Mouse (Mus musculus) c-Kit-negative CD71-positive TER-119-positive erythroid progenitor cells, embryonic 14.5 days (primary cell): Measurements from ENCODE around the gene Cnih4.

Source experiments
- DNase-seq: peaks from one replicate; pipeline ENCODE4 v3.0.0-alpha.2; 2013; ENCODE audit warnings: low read depth, low spot score

The Cnih4 gene

GRCm38 (mm10) chr1:181211403-181211919 lies 67.0 kb downstream of the Cnih4 start:
- DNase-seq: no peak

DNA sequence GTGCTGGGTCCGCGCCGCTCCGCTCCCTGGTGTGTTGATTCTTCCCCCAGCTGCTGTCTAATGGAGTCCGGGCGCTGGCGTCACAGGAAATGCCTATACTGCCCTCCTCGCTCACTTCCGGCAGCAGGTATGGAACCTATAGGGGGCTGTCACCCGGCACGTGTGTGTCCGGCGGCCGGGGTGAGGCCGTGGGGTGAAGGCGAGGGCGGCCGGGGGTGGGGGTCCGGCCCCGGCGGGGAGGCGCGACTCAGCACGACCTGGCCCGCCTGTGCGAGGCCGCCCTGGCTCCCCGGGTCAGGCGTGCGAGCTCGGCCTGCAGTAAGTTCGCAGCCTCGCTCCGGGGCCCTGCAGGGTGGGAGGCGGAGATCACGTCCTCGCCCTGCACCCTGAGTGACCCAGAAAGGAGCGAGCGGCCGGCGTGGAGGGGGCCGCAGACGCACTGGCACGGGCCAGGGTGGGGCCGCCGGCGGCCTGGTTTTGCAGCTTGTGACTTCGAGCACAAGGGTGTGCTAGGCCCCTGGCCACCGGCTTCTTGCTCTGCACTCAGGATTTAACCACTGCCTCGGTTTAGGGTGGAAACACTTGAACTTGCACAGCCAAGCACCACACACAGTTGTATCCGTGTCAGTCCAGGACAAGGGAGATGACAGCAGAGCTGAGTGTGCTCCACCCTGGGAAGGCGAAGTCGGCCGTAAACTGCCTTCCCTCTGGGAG lies 67.6 kb downstream of the Cnih4 start, which contains the start of gene Wdr26:
Gene Wdr26, minus strand, starts transcription at position 82 of the 714 bp plus-strand sequence.
- peak; percentile 67 for DNase-seq

DNA sequence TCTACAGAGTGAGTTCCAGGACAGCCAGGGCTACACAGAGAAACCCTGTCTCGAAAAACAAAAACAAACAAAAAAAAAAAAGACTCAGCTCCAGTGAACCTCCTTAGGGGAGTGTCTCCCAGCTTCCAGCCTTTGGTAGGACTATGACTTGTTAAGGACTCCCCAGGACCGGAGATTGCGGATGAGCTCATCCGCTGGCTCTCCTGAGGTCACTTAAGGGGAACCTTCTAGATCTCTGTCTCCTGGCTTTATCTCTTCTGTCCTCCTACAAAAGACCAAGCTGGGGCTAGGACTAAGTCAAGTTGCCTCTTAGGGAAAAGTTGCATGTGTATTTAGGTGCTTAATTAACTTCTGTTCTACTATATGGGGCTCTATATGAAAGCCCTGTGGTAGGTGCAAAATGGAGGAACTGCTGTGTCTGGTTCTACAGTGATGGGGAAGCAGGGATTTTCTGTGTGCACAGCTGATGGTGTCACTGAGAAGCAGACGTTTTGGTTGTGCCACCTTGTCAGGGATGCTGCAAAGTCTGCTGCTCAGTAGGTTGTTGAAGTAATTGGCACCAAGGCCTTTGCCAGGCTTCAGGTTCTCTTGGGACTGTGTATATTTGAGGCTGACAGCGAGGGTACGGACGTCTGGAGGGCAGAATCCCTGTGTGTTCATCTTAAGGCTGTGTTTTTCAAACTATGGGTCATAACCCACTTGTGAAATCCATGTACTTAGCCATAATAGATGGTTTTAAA lies 70.0 kb downstream of the Cnih4 start:
- DNase-seq: no peak

DNA sequence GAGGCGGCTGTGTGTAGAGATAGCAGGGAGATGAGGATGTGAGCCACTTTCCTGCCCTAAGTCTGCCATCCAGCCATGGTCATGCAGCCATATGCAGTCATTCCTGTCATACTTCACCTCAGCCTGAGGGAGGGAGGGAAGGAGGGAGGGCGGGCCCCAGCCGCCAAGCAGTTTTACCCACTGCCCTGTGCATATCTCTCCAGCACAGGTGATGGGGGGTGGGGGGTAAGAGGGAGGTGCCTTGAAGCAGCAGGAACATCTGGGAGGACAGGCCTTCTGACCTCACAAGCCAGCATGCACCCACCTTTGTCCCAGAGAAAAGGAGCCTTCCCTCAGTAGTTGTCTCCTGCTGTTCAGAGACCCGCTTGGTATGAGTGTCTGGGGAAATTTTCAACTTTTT lies 71.8 kb downstream of the Cnih4 start:
- DNase-seq: peak; percentile 82
